Mouse (Mus musculus) CH12.LX (cell line): ENCODE measurements at regions not wholly inside any gene's neighbourhood (a gene's known extent, or its start where the extent isn't known, plus 50 kb on each side); places are given as distances from the start of the nearest gene placed in this dataset.

Experiments used
- DNase-seq: peaks from one replicate; pipeline ENCODE4 v3.0.0-alpha.2; 2013; ENCODE audit errors: extremely low read depth
- H3K27ac ChIP-seq: 2 replicates; pipeline ENCODE4 v1.5.1; 2012; ENCODE audit warnings: low read depth, mild to moderate bottlenecking, control low read depth, moderate library complexity; ENCODE audit not compliant: insufficient read depth
- H3K27me3 ChIP-seq: replicated peaks from 2 replicates; pipeline ENCODE3; 2012; ENCODE audit warnings: inconsistent platforms
- H3K36me3 ChIP-seq, 2 experiments: replicated peaks in 1 of 2; 2 replicates each; pipeline versions ENCODE3 to v1.6.1; 2012; ENCODE audit warnings: inconsistent platforms in 1 of 2, low read length in 1 of 2, mild to moderate bottlenecking in 1 of 2, mixed read lengths in 1 of 2, moderate library complexity in 1 of 2; ENCODE audit not compliant: control insufficient read depth in 1 of 2, insufficient read depth in 1 of 2
- H3K4me1 ChIP-seq, 2 experiments: 2 replicates each; pipeline ENCODE4 v1.6.1; 2012; ENCODE audit warnings: inconsistent platforms in 1 of 2, moderate library complexity in 1 of 2; ENCODE audit not compliant: insufficient read depth in 2 of 2, control insufficient read depth in 1 of 2
- H3K4me2 ChIP-seq: 2 replicates; pipeline ENCODE4 v1.6.1; 2012; ENCODE audit warnings: low read depth, mild to moderate bottlenecking, control low read depth; ENCODE audit not compliant: poor library complexity, insufficient read depth, severe bottlenecking
- H3K4me3 ChIP-seq, 3 experiments: fragments of 150-350 bp in 1 of 3; sonication (generic) in 1 of 3; replicated peaks in 1 of 3; 2 replicates each; pipeline versions ENCODE3 to v1.5.1; 2011 to 2012; ENCODE audit warnings: low read depth in 2 of 3, low read length in 2 of 3, mild to moderate bottlenecking in 2 of 3, moderate library complexity in 2 of 3, control low read depth in 1 of 3, improper control_type of control experiment in 1 of 3, inconsistent platforms in 1 of 3, mixed read lengths in 1 of 3; ENCODE audit not compliant: poor library complexity in 1 of 3
- H3K79me2 ChIP-seq: replicated peaks from 2 replicates; pipeline ENCODE4 v1.6.1; 2012; ENCODE audit warnings: mild to moderate bottlenecking, moderate library complexity; ENCODE audit not compliant: control insufficient read depth, poor library complexity, insufficient read depth, severe bottlenecking; ENCODE audit errors: extremely low read depth
- H3K9ac ChIP-seq: 2 replicates; pipeline ENCODE4 v1.6.1; 2012; ENCODE audit warnings: low read depth, mild to moderate bottlenecking, control low read depth, moderate library complexity; ENCODE audit not compliant: insufficient read depth
- H3K9me3 ChIP-seq: replicated peaks from 2 replicates; pipeline ENCODE3; 2012; ENCODE audit warnings: low read length, inconsistent platforms, mixed read lengths
- BHLHE40 ChIP-seq: IDR thresholded peaks from 2 replicates; pipeline ENCODE4 v1.6.1; 2011; ENCODE audit warnings: mild to moderate bottlenecking, low read depth, low read length, improper control_type of control experiment
- CHD2 ChIP-seq: IDR thresholded peaks from 2 replicates; pipeline ENCODE4 v1.6.1; 2011; ENCODE audit warnings: low read length, improper control_type of control experiment
- CTCF ChIP-seq, 2 experiments: IDR thresholded peaks in 1 of 2; conservative IDR thresholded peaks in 1 of 2; 2 replicates each; pipeline ENCODE4 v1.5.1; 2011 to 2012; ENCODE audit warnings: low read depth in 2 of 2, low read length in 2 of 2, improper control_type of control experiment in 1 of 2, inconsistent platforms in 1 of 2, mild to moderate bottlenecking in 1 of 2, moderate library complexity in 1 of 2
- E2F4 ChIP-seq: IDR thresholded peaks from 2 replicates; pipeline ENCODE4 v1.6.1; 2011; ENCODE audit warnings: low read depth, low read length, improper control_type of control experiment; ENCODE audit not compliant: insufficient replicate concordance
- ELF1 ChIP-seq: IDR thresholded peaks from 2 replicates; pipeline ENCODE4 v1.6.1; 2014; ENCODE audit warnings: low read depth, mild to moderate bottlenecking, inconsistent platforms, low read length, improper control_type of control experiment
- GABPA ChIP-seq: IDR thresholded peaks from 2 replicates; pipeline ENCODE4 v1.6.1; 2012; ENCODE audit warnings: low read depth, low read length, improper control_type of control experiment, inconsistent platforms; ENCODE audit not compliant: insufficient replicate concordance
- HCFC1 ChIP-seq: IDR thresholded peaks from 2 replicates; pipeline ENCODE4 v1.6.1; 2012; ENCODE audit warnings: low read depth, mild to moderate bottlenecking, inconsistent platforms, low read length, improper control_type of control experiment
- JUN ChIP-seq: IDR thresholded peaks from 2 replicates; pipeline ENCODE4 v1.6.1; 2011; ENCODE audit warnings: low read depth, mild to moderate bottlenecking, low read length, improper control_type of control experiment, moderate library complexity; ENCODE audit not compliant: insufficient read depth
- JUND ChIP-seq: conservative IDR thresholded peaks from 2 replicates; pipeline ENCODE4 v1.6.1; 2011; ENCODE audit warnings: low read depth, low read length, improper control_type of control experiment
- MAFK ChIP-seq: IDR thresholded peaks from 2 replicates; pipeline ENCODE4 v1.6.1; 2011; ENCODE audit warnings: low read length, improper control_type of control experiment; ENCODE audit not compliant: insufficient replicate concordance
- MAX ChIP-seq: IDR thresholded peaks from 2 replicates; pipeline ENCODE4 v1.6.1; 2011; ENCODE audit warnings: low read length, improper control_type of control experiment
- MEF2A ChIP-seq: IDR thresholded peaks from 2 replicates; pipeline ENCODE4 v1.6.1; 2014; ENCODE audit warnings: low read depth, mild to moderate bottlenecking, inconsistent platforms, low read length, improper control_type of control experiment, borderline replicate concordance
- MXI1 ChIP-seq: IDR thresholded peaks from 2 replicates; pipeline ENCODE4 v1.6.1; 2011; ENCODE audit warnings: mild to moderate bottlenecking, low read depth, low read length, improper control_type of control experiment
- MYC ChIP-seq: IDR thresholded peaks from 2 replicates; pipeline ENCODE4 v1.6.1; 2011; ENCODE audit warnings: low read depth, mild to moderate bottlenecking, improper control_type of control experiment, low read length
- RAD21 ChIP-seq: IDR thresholded peaks from 2 replicates; pipeline ENCODE4 v1.6.1; 2011; ENCODE audit warnings: low read depth, mild to moderate bottlenecking, low read length, improper control_type of control experiment, moderate library complexity
- SMC3 ChIP-seq: IDR thresholded peaks from 2 replicates; pipeline ENCODE4 v1.6.1; 2011; ENCODE audit warnings: low read depth, low read length, improper control_type of control experiment
- TBP ChIP-seq: conservative IDR thresholded peaks from 2 replicates; pipeline ENCODE4 v1.6.1; 2011; ENCODE audit warnings: low read depth, low read length, improper control_type of control experiment
- TCF12 ChIP-seq: IDR thresholded peaks from 2 replicates; pipeline ENCODE4 v1.6.1; 2014; ENCODE audit warnings: low read depth, mild to moderate bottlenecking, inconsistent platforms, low read length, improper control_type of control experiment
- UBTF ChIP-seq: IDR thresholded peaks from 2 replicates; pipeline ENCODE4 v1.6.1; 2012; ENCODE audit warnings: low read depth, mild to moderate bottlenecking, inconsistent platforms, low read length, improper control_type of control experiment, moderate library complexity
- USF1 ChIP-seq: IDR thresholded peaks from 2 replicates; pipeline ENCODE4 v1.6.1; 2014; ENCODE audit warnings: low read depth, mild to moderate bottlenecking, inconsistent platforms, low read length, improper control_type of control experiment
- ZKSCAN1 ChIP-seq: IDR thresholded peaks from 2 replicates; pipeline ENCODE4 v1.6.1; 2012; ENCODE audit warnings: low read depth, inconsistent platforms, low read length, improper control_type of control experiment, borderline replicate concordance
- dilution Hi-C: fragments of 300-500 bp; cut with MboI; formaldehyde crosslinking; loops from 2 replicates; pipeline ENCODE4 v1.14.3; 2020; ENCODE audit warnings: low sequenced_read_pairs; ENCODE audit not compliant: extremely low pct_unique_long_range_greater_than_20kb, extremely low pct_ligation_motif_present
- in situ Hi-C: fragments of 300-500 bp; cut with MboI; formaldehyde crosslinking; loops from 3 replicates; pipeline ENCODE4 v1.14.3; 2019; ENCODE audit warnings: low sequenced_read_pairs, low pct_ligation_motif_present, low pct_unique_long_range_greater_than_20kb, mixed read lengths

DNA sequence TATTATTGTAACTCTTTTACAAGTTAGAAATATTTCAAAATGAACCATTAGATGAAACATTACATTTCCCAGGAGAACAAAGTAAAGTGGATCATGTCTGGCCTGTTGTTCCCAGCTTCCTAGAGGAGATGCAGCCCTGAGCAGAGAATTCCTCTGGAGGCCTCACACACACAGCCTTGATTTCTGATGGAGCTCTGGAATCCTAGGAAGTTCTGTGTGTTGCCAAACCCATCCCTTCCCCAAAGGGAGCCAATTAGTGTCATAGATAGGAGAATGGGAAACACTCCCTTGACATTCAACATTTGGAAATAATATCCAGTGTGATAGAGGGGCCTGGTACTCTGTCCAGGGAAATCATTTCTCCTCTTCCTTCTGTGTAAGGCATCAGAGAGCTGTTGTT, 103.6 kb downstream of the Fzd1 start:
- Histone ChIP-seq H3K27me3 (no peaks in the 10 kb centered on the region), H3K4me2 (no peak overlapping the region), H3K27ac (no peak overlapping the region), H3K4me1 (no peaks in the 10 kb centered on the region), H3K4me3 (no peak overlapping the region), H3K9me3 (no peaks in the 10 kb centered on the region), H3K79me2 (no peaks in the 10 kb centered on the region), H3K36me3 (no peaks in the 10 kb centered on the region), H3K9ac (no peak overlapping the region)
- dilution Hi-C loops (no loop called here), in situ Hi-C loops (no loop called here)
- no peak for DNase-seq
- TF ChIP-seq MAX (no peak), CTCF (conservative IDR thresholded peaks at IDR 0.05 in 1 of 2, IDR thresholded peaks at IDR 0.05 in 1 of 2; ENCODE audit: low read depth in 2 of 2, low read length in 2 of 2) (no peak), UBTF (no peak), MYC (no peak), MEF2A (no peak), GABPA (no peak), RAD21 (no peak), JUN (no peak), TBP (no peak), JUND (no peak), USF1 (no peak), SMC3 (no peak)

DNA sequence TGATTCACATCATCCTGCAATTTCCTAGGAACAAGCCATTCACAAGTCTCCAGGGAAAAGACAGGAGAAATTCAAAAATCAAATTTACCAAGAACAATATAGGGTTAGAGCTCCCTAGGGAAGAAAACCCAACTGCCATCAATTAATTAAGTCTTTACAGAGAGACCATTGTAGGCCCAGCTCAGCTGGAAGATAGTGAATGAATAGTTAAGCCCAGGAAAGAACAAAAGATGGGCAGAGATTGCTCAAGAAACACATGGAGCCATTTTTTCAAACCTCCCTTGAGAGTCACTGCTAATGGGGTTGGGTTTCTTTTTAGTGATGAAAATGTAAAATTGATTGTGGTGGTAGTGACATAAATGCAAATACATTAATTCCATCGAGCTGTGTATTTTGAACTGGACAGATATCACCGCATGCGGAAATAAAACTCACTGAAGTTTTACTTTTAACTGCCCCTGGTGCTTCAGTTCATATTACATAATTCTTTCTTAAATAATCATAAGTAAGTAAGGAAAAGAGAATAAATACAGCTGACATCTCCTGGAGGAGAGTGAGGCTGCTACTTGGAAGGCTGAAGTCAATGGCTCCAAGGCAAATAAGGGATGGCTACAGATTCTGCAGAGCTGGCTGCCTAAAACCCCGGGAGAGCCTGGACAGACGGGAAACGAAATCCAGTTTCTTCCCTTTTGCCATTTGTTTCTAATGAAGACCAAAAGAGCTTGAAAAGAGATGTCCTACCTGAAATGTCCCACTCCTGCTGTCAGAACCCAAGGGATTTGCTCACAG, 106.5 kb downstream of the Fzd1 start:
- no peaks in the 10 kb centered on the region for H3K4me1 ChIP-seq
- TF ChIP-seq MXI1 = no peak
- TF ChIP-seq E2F4 = no peak
- TF ChIP-seq ZKSCAN1 = no peak
- no peak for TF ChIP-seq ELF1
- no peak for TF ChIP-seq UBTF
- no peak for TF ChIP-seq MAFK
- no peak for TF ChIP-seq TCF12
- TF ChIP-seq HCFC1 = no peak
- no peak for TF ChIP-seq JUND
- TF ChIP-seq CHD2 = no peak
- TF ChIP-seq BHLHE40 = no peak
- no peaks in the 10 kb centered on the region for H3K79me2 ChIP-seq
- H3K27ac ChIP-seq = no peak overlapping the region
- H3K9me3 ChIP-seq = no peaks in the 10 kb centered on the region
- in situ Hi-C loops = no loop called here
- H3K27me3 ChIP-seq = no peaks in the 10 kb centered on the region
- H3K9ac ChIP-seq = no peak overlapping the region
- no peak for DNase-seq
- H3K36me3 ChIP-seq = no peaks in the 10 kb centered on the region
- dilution Hi-C loops = no loop called here
- no peak overlapping the region for H3K4me3 ChIP-seq
- no peak overlapping the region for H3K4me2 ChIP-seq
